Mouse (Mus musculus): ENCODE data around the gene Ddx43.
A peak's percentile ranks its signal among the peaks of the same experiment; 100 is the strongest.

Ddx43 gene

GRCm38 (mm10) chr9:78442579-78443392, 47.2 kb downstream of the Ddx43 start, which contains the start of gene Cgas:
Gene Cgas (minus strand): TSS chr9:78443237.
- DNase-seq (ENCODE audit: low spot score in 2 of 2): peak; percentile 7 to 13

GRCm38 (mm10) chr9:78447606-78447972, 52.0 kb downstream of the Ddx43 start:
- DNase-seq (ENCODE audit: low spot score in 2 of 2): no peak

- DNase-seq (ENCODE audit: low spot score in 2 of 2): peak; percentile 63 to 80
Observed at GRCm38 (mm10) chr9:78447973-78448873, 52.6 kb downstream of the Ddx43 start, which contains the start of the genes Mto1 and Gm17324. Gene Mto1 (plus strand): TSS chr9:78448208. Gene Gm17324 (minus strand): TSS chr9:78448786.

- no peak for DNase-seq (ENCODE audit: low spot score in 2 of 2)
Observed at GRCm38 (mm10) chr9:78450404-78450803, 54.8 kb downstream of the Ddx43 start.

- no peak for DNase-seq (ENCODE audit: low spot score in 2 of 2)
Observed at GRCm38 (mm10) chr9:78451382-78451781, 55.8 kb downstream of the Ddx43 start.

- DNase-seq (ENCODE audit: low spot score in 2 of 2): no peak
Observed at GRCm38 (mm10) chr9:78457026-78457425, 61.4 kb downstream of the Ddx43 start.

- DNase-seq (ENCODE audit: low spot score in 2 of 2): no peak
Observed at GRCm38 (mm10) chr9:78463337-78463736, 67.8 kb downstream of the Ddx43 start.

- DNase-seq (ENCODE audit: low spot score in 2 of 2): no peak
Observed at GRCm38 (mm10) chr9:78465725-78466124, 70.1 kb downstream of the Ddx43 start.
